ENCODE assay signal across 8 mouse cellular contexts in genomic region chr4:46601844-46602423, GRCm38 (mm10). TPM values are rescaled to one million over a fixed set of nuclear protein-coding genes. Genes with fewer than 3 reads are reported as not detected.
DNase-seq lines count a peak whose midpoint lies in the region; ATAC-seq lines count a peak whose summit lies in the region.

Coro2a (minus strand) TSS chr4:46602202.

- H3K36me3 ChIP-seq in intestine, embryonic 15.5 days, result no peaks in the 10 kb centered on the region

- no peaks in the 10 kb centered on the region for H3K9me3 ChIP-seq in intestine, embryonic 15.5 days

- intact Hi-C loops in gastrocnemius, postnatal 36 days (cut with DNase I), result no loop called here
- intact Hi-C loops in left cerebral cortex, postnatal 14 days (cut with DNase I), result no loop called here

- H3K27me3 ChIP-seq in intestine, embryonic 15.5 days (replicated peaks), result peaks cover 15% of the 10 kb centered on the region

- WGBS in intestine, embryonic 15.5 days, result under 1% methylated on average over 57 of the region's 66 CpGs

- peak; percentile 73 for ATAC-seq in intestine, embryonic 15.5 days
- ATAC-seq in megakaryocyte-erythroid progenitor cell, adult 5-6 weeks (replicated peaks; ENCODE audit: low FRiP score, low TSS enrichment, poor library complexity, severe bottlenecking), result peak; percentile 78

- peaks cover 6% of the 10 kb centered on the region; the same call in 1 of the 2 replicates for H3K4me1 ChIP-seq in intestine, embryonic 15.5 days (replicated peaks)

- H3K4me2 ChIP-seq in intestine, embryonic 15.5 days (replicated peaks), result peak within 1 kb of the TSS; percentile 93

- DNase-seq in adrenal gland, adult 8-10 months, result peak; percentile 70
- peak; percentile 63 for DNase-seq in embryo, embryonic 11.5 days (ENCODE audit: low read depth, low spot score)
- peak; percentile 57 to 78 for DNase-seq in gastrocnemius, postnatal 36 days
- peak; percentile 89 to 92 for DNase-seq in left cerebral cortex, postnatal 14 days (ENCODE audit: low spot score in 2 of 2)
- peak; percentile 90 for DNase-seq in right cerebral cortex, postnatal 25 days
- DNase-seq in urinary bladder, postnatal 36 days (ENCODE audit: low spot score in 2 of 2), result peak; percentile 69 to 81

- H3K4me3 ChIP-seq in intestine, embryonic 15.5 days (replicated peaks), result peak within 1 kb of the TSS; percentile 59

- H3K9ac ChIP-seq in intestine, embryonic 15.5 days, result peak within 1 kb of the TSS; percentile 58

- H3K27ac ChIP-seq in intestine, embryonic 15.5 days, result peak within 1 kb of the TSS; percentile 60

RNA-seq across cellular contexts. Expression of gene Coro2a, which starts in this region (rescaled TPM):
- 1 to 10 TPM; 2.7 to 6.3 (median 5.1) TPM for total RNA-seq in adrenal gland, adult 8-10 months (2022)
- total RNA-seq in gastrocnemius, postnatal 36 days (2021), result under 1 TPM; 0.05 to 0.42 TPM
- 66.0 and 68.3 TPM in 2 replicates for polyA plus RNA-seq in intestine, embryonic 15.5 days (2015; fragmentation: Nextera tagmentation; extraction: Ambion mirVana)
- total RNA-seq in left cerebral cortex, postnatal 14 days (2021), result 10 to 100 TPM; 34.1 to 37.3 TPM
- total RNA-seq in megakaryocyte-erythroid progenitor cell, adult 5-6 weeks (2014; fragmentation: Nextera tagmentation), result 9.8 and 18.9 TPM in 2 replicates
- total RNA-seq in megakaryocyte-erythroid progenitor cell, adult 5-6 weeks (2017), result 1.6 and 7.3 TPM in 2 replicates

Comparison
In these comparisons a context has a peak if more than half of its experiments do, and no peak if none do; other contexts are left out.
1. Peak in every context shown above with its lines: DNase-seq, ATAC-seq, H3K4me3 ChIP-seq and H3K27ac ChIP-seq.
2. Peak in DNase-seq in gastrocnemius, postnatal 36 days; RNA of the gene not detected or under 1 TPM.